Mouse (Mus musculus): ENCODE measurements around the gene Abcf2. TPM values are rescaled to one million over a fixed set of nuclear protein-coding genes. Genes with fewer than 3 reads are reported as not detected.

Abcf2 gene
- polyA plus RNA-seq, 1 experiment from 2014 or later: 177 TPM

GRCm38 (mm10) chr5:24550598-24551316 lies 26.5 kb downstream of the Abcf2 start:
- Histone ChIP-seq H3K27ac (peak overlapping the region; percentile 10; the same call in 1 of the 2 replicates), H3K9me3 (replicated peaks) (no peaks in the 10 kb centered on the region), H3K36me3 (no peaks in the 10 kb centered on the region), H3K4me1 (peaks cover 38% of the 10 kb centered on the region), H3K4me3 (peak overlapping the region; percentile 37), H3K27me3 (ENCODE audit: low read depth, poor library complexity, severe bottlenecking) (peaks cover 42% of the 10 kb centered on the region)
- 42% methylated on average over 26 of the region's 26 CpGs for WGBS
- DNase-seq (ENCODE audit: low spot score): no peak

- 78% methylated on average over 7 of the region's 7 CpGs for WGBS
- peaks cover 15% of the 10 kb centered on the region for H3K4me1 ChIP-seq
- no peaks in the 10 kb centered on the region for H3K9me3 ChIP-seq (replicated peaks)
- H3K27me3 ChIP-seq (ENCODE audit: low read depth, poor library complexity, severe bottlenecking): peaks cover 38% of the 10 kb centered on the region
- no peak for DNase-seq (ENCODE audit: low spot score)
- H3K36me3 ChIP-seq: no peaks in the 10 kb centered on the region
- H3K27ac ChIP-seq: no peak overlapping the region
- no peak overlapping the region for H3K4me3 ChIP-seq
These were observed 34.6 kb downstream of the Abcf2 start for GRCm38 (mm10) chr5:24542643-24543042.

- Histone ChIP-seq H3K4me1 (peaks cover 18% of the 10 kb centered on the region), H3K4me3 (no peak overlapping the region; the same call in 1 of the 2 replicates), H3K27ac (no peak overlapping the region; the same call in 1 of the 2 replicates)
These were observed 36.1 kb downstream of the Abcf2 start for GRCm38 (mm10) chr5:24541144-24541569.

GRCm38 (mm10) chr5:24540387-24541143 lies 36.7 kb downstream of the Abcf2 start, which contains the start of gene Asb10:
Gene Asb10, minus strand, starts transcription at chr5:24540978.
- peak within 1 kb of the TSS; percentile 24; the same call in 1 of the 2 replicates for H3K4me3 ChIP-seq

More at GRCm38 (mm10) chr5:24541144-24541569, 36.1 kb downstream of the Abcf2 start:
- 30% methylated on average over 6 of the region's 6 CpGs for WGBS
- no peak for DNase-seq (ENCODE audit: low spot score)
- H3K9me3 ChIP-seq (replicated peaks): no peaks in the 10 kb centered on the region
- H3K27me3 ChIP-seq (ENCODE audit: low read depth, poor library complexity, severe bottlenecking): peaks cover 51% of the 10 kb centered on the region
- H3K36me3 ChIP-seq: no peaks in the 10 kb centered on the region

GRCm38 (mm10) chr5:24539571-24540296 lies 37.5 kb downstream of the Abcf2 start:
- Histone ChIP-seq H3K36me3 (no peaks in the 10 kb centered on the region), H3K9me3 (replicated peaks) (no peaks in the 10 kb centered on the region), H3K27me3 (ENCODE audit: low read depth, poor library complexity, severe bottlenecking) (peaks cover 51% of the 10 kb centered on the region), H3K27ac (no peak overlapping the region), H3K4me3 (no peak overlapping the region), H3K4me1 (peaks cover 18% of the 10 kb centered on the region)
- DNase-seq (ENCODE audit: low spot score): no peak
- WGBS: 83% methylated on average over 22 of the region's 22 CpGs

More at GRCm38 (mm10) chr5:24540387-24541143, 36.7 kb downstream of the Abcf2 start, which contains the start of gene Asb10:
- Histone ChIP-seq H3K9me3 (replicated peaks) (no peaks in the 10 kb centered on the region), H3K27ac (no peak within 1 kb of the TSS; the same call in none of the 2 replicates), H3K4me1 (peaks cover 18% of the 10 kb centered on the region), H3K36me3 (no peaks in the 10 kb centered on the region), H3K27me3 (ENCODE audit: low read depth, poor library complexity, severe bottlenecking) (peaks cover 51% of the 10 kb centered on the region)
- DNase-seq (ENCODE audit: low spot score): no peak
- 41% methylated on average over 14 of the region's 14 CpGs for WGBS

- no peak overlapping the region for H3K27ac ChIP-seq
These were observed 39.6 kb downstream of the Abcf2 start for GRCm38 (mm10) chr5:24537618-24538017.

GRCm38 (mm10) chr5:24536511-24536910 lies 40.8 kb downstream of the Abcf2 start:
- no peak for DNase-seq (ENCODE audit: low spot score)
- Histone ChIP-seq H3K4me3 (no peak overlapping the region), H3K9me3 (replicated peaks) (no peaks in the 10 kb centered on the region), H3K27me3 (ENCODE audit: low read depth, poor library complexity, severe bottlenecking) (peaks cover 76% of the 10 kb centered on the region), H3K27ac (no peak overlapping the region), H3K36me3 (no peaks in the 10 kb centered on the region), H3K4me1 (peaks cover 25% of the 10 kb centered on the region)
- WGBS: 79% methylated on average over 5 of the region's 5 CpGs

More at GRCm38 (mm10) chr5:24537618-24538017, 39.6 kb downstream of the Abcf2 start:
- Histone ChIP-seq H3K27me3 (ENCODE audit: low read depth, poor library complexity, severe bottlenecking) (peaks cover 71% of the 10 kb centered on the region), H3K36me3 (no peaks in the 10 kb centered on the region), H3K4me1 (peaks cover 25% of the 10 kb centered on the region), H3K4me3 (no peak overlapping the region), H3K9me3 (replicated peaks) (no peaks in the 10 kb centered on the region)
- 73% methylated on average over 16 of the region's 16 CpGs for WGBS
- no peak for DNase-seq (ENCODE audit: low spot score)

- Histone ChIP-seq H3K4me3 (no peak overlapping the region), H3K4me1 (peaks cover 17% of the 10 kb centered on the region), H3K27me3 (ENCODE audit: low read depth, poor library complexity, severe bottlenecking) (peaks cover 80% of the 10 kb centered on the region), H3K36me3 (no peaks in the 10 kb centered on the region), H3K9me3 (replicated peaks) (no peaks in the 10 kb centered on the region), H3K27ac (no peak overlapping the region)
- no peak for DNase-seq (ENCODE audit: low spot score)
- WGBS: 90% methylated on average over 3 of the region's 3 CpGs
These were observed 41.5 kb downstream of the Abcf2 start for GRCm38 (mm10) chr5:24535731-24536130.

- WGBS: 56% methylated on average over 5 of the region's 5 CpGs
- H3K4me3 ChIP-seq: no peak overlapping the region
- H3K4me1 ChIP-seq: peaks cover 10% of the 10 kb centered on the region; the same call in 1 of the 2 replicates
- no peak overlapping the region for H3K27ac ChIP-seq
- peaks cover 78% of the 10 kb centered on the region for H3K27me3 ChIP-seq (ENCODE audit: low read depth, poor library complexity, severe bottlenecking)
- H3K9me3 ChIP-seq (replicated peaks): no peaks in the 10 kb centered on the region
- DNase-seq (ENCODE audit: low spot score): no peak
- H3K36me3 ChIP-seq: no peaks in the 10 kb centered on the region
These were observed 43.0 kb downstream of the Abcf2 start for GRCm38 (mm10) chr5:24534292-24534691.

- DNase-seq (ENCODE audit: low spot score): no peak
- Histone ChIP-seq H3K4me1 (peaks cover 10% of the 10 kb centered on the region; the same call in 1 of the 2 replicates), H3K27me3 (ENCODE audit: low read depth, poor library complexity, severe bottlenecking) (peaks cover 80% of the 10 kb centered on the region), H3K9me3 (replicated peaks) (no peaks in the 10 kb centered on the region), H3K4me3 (no peak overlapping the region), H3K27ac (no peak overlapping the region), H3K36me3 (no peaks in the 10 kb centered on the region)
- WGBS: 60% methylated on average over 11 of the region's 11 CpGs
These were observed 43.9 kb downstream of the Abcf2 start for GRCm38 (mm10) chr5:24533391-24533790.

GRCm38 (mm10) chr5:24530042-24530689 lies 47.1 kb downstream of the Abcf2 start:
- Histone ChIP-seq H3K36me3 (no peaks in the 10 kb centered on the region), H3K27ac (no peak overlapping the region), H3K4me1 (peaks cover 20% of the 10 kb centered on the region), H3K27me3 (ENCODE audit: low read depth, poor library complexity, severe bottlenecking) (peaks cover 92% of the 10 kb centered on the region), H3K9me3 (replicated peaks) (no peaks in the 10 kb centered on the region), H3K4me3 (no peak overlapping the region)
- WGBS: 18% methylated on average over 24 of the region's 24 CpGs
- peak; percentile 92 for DNase-seq (ENCODE audit: low spot score)

GRCm38 (mm10) chr5:24527780-24528179 lies 49.5 kb downstream of the Abcf2 start:
- Histone ChIP-seq H3K36me3 (no peaks in the 10 kb centered on the region), H3K4me3 (no peak overlapping the region; the same call in 1 of the 2 replicates), H3K4me1 (peaks cover 18% of the 10 kb centered on the region), H3K9me3 (replicated peaks) (no peaks in the 10 kb centered on the region), H3K27me3 (ENCODE audit: low read depth, poor library complexity, severe bottlenecking) (peaks cover 98% of the 10 kb centered on the region), H3K27ac (no peak overlapping the region)
- WGBS: 15% methylated on average over 6 of the region's 6 CpGs
- DNase-seq (ENCODE audit: low spot score): no peak
